Mouse (Mus musculus) hindbrain, embryonic 16.5 days (tissue): ENCODE data around the gene Ankrd31. TPM values are rescaled to one million over a fixed set of nuclear protein-coding genes. Genes with fewer than 3 reads are reported as not detected.
"Not testable (repeated sequence)": the region's sequence is repeated elsewhere in the genome, so short reads cannot be mapped to it uniquely, and the experiment has no call there.

Experiments used
- ATAC-seq: fragments of 200-750 bp; cut with Nextera tagmentation; 2 replicates; pipeline ENCODE4 v1.8.0; 2017; ENCODE audit warnings: moderate TSS enrichment, moderate library complexity
- H3K27ac ChIP-seq: fragments of 300-500 bp; sonication (generic); 2 replicates; pipeline ENCODE4 v1.5.1; 2014; ENCODE audit warnings: low read depth, mild to moderate bottlenecking, control low read depth, low read length, moderate library complexity
- H3K27me3 ChIP-seq: fragments of 300-500 bp; sonication (generic); replicated peaks from 2 replicates; pipeline ENCODE4 v1.6.1; 2014; ENCODE audit warnings: low read length; ENCODE audit not compliant: control insufficient read depth, insufficient read depth
- H3K36me3 ChIP-seq: fragments of 300-500 bp; sonication (generic); 2 replicates; pipeline ENCODE4 v1.6.1; 2014; ENCODE audit warnings: mild to moderate bottlenecking, low read length, moderate library complexity, mixed read lengths; ENCODE audit not compliant: control insufficient read depth, insufficient read depth
- H3K4me1 ChIP-seq: fragments of 300-500 bp; sonication (generic); 2 replicates; pipeline ENCODE4 v1.6.1; 2014; ENCODE audit warnings: low read depth, low read length; ENCODE audit not compliant: control insufficient read depth, insufficient read depth
- H3K4me2 ChIP-seq: fragments of 300-500 bp; sonication (generic); 2 replicates; pipeline ENCODE4 v1.6.1; 2014; ENCODE audit warnings: mild to moderate bottlenecking, low read length, control low read depth, moderate library complexity
- H3K4me3 ChIP-seq: fragments of 300-500 bp; sonication (generic); 2 replicates; pipeline ENCODE4 v1.5.1; 2014; ENCODE audit warnings: mild to moderate bottlenecking, low read length, control low read depth, moderate library complexity
- H3K9ac ChIP-seq: fragments of 300-500 bp; sonication (generic); 2 replicates; pipeline ENCODE4 v1.6.1; 2014; ENCODE audit warnings: low read depth, mild to moderate bottlenecking, control low read depth, low read length, moderate library complexity
- H3K9me3 ChIP-seq: fragments of 300-500 bp; sonication (generic); 2 replicates; pipeline ENCODE4 v1.6.1; 2014; ENCODE audit warnings: mild to moderate bottlenecking, low read length, moderate library complexity; ENCODE audit not compliant: control insufficient read depth
- WGBS: fragments of 180-500 bp; shearing (Covaris S2); extraction: QIAGEN DNeasy Blood & Tissue Kit; methylation state at CpG from one replicate; pipeline ENCODE4 v1.1.7; 2014; 5-methylcytosine and 5-hydroxymethylcytosine counted together
- polyA plus RNA-seq: library from polyadenylated mRNA; unstranded; fragments of >200 nt; fragmentation: Nextera tagmentation; extraction: Ambion mirVana; gene quantifications from 2 replicates; pipeline ENCODE4 v1.2.1, GENCODE M21; 2015

Gene Ankrd31
- polyA plus RNA-seq, 1 experiment from 2014 or later, result 0.03 TPM

DNA sequence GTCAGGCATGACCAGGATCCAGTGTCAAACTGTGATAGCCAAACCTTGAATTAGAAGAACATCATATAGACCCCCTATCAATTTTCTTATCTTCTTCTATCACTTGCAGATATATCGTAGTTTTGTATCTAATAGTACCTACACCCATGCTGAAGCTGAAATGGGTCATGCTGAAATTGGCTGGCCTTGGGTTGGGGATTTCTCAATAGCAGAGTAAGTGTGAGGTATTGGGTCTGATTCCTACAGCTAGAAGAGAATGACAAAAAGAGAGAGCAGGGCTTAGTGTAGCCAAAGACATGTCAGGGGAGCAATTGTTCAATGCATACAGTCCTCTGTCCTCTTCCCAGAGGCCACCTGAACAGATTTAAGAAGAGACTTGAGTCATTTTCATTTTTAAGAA lies 18.0 kb upstream of the Ankrd31 start:
- Histone ChIP-seq H3K4me1 (no peaks in the 10 kb centered on the region), H3K27ac (no peak overlapping the region), H3K36me3 (no peaks in the 10 kb centered on the region), H3K9ac (no peak overlapping the region), H3K4me2 (no peak overlapping the region), H3K4me3 (no peak overlapping the region), H3K9me3 (no peaks in the 10 kb centered on the region), H3K27me3 (no peaks in the 10 kb centered on the region)
- 91% methylated on average over 1 of the region's 1 CpGs for WGBS
- ATAC-seq, result no peak

DNA sequence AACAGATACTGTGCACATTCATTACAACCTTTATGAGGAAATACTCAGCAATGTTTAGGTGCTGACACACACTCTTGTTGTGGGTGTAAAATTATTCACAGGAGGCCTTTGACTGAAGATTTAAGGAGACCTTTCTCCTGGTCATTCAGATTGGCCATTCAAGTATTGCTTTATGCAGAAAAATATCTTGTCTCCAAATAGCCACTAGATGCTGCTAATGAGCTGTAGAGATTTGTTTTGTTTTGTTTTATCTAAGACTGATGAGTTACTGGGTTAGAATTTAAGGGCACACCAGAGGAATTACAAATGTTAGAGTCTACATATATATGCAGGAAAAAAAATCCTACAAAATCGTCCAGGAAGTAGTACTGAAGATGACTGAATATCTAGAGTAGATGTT lies 12.9 kb upstream of the Ankrd31 start:
- Histone ChIP-seq H3K9ac (no peak overlapping the region), H3K36me3 (no peaks in the 10 kb centered on the region), H3K4me2 (no peak overlapping the region), H3K4me3 (no peak overlapping the region), H3K4me1 (no peaks in the 10 kb centered on the region), H3K27ac (no peak overlapping the region), H3K27me3 (no peaks in the 10 kb centered on the region), H3K9me3 (no peaks in the 10 kb centered on the region)
- no peak for ATAC-seq
- WGBS, result 42% methylated on average over 1 of the region's 1 CpGs

DNA sequence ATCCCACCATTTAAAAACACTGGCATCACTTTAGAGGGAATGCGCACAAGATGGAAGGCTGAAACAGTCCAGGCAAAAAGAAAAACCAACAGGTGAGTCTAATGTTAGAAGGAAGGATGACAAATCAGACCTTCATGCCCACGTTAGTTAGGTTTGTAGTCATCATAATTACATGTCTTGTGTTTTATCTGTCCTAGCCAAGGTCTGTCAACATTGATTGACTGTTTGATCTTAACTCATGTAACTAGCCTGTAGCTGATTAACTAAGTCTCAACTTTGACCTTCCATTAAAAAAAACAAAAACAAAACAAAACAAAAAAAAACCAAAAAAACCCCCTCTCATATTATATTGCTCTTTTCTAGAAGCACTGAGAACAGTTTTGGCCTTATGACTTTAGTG lies 7.9 kb upstream of the Ankrd31 start:
- Histone ChIP-seq H3K4me3 (no peak overlapping the region), H3K9me3 (no peaks in the 10 kb centered on the region), H3K27ac (no peak overlapping the region), H3K4me1 (no peaks in the 10 kb centered on the region), H3K9ac (no peak overlapping the region), H3K27me3 (no peaks in the 10 kb centered on the region), H3K4me2 (no peak overlapping the region), H3K36me3 (no peaks in the 10 kb centered on the region)
- no peak for ATAC-seq
- WGBS, result 85% methylated on average over 2 of the region's 2 CpGs

DNA sequence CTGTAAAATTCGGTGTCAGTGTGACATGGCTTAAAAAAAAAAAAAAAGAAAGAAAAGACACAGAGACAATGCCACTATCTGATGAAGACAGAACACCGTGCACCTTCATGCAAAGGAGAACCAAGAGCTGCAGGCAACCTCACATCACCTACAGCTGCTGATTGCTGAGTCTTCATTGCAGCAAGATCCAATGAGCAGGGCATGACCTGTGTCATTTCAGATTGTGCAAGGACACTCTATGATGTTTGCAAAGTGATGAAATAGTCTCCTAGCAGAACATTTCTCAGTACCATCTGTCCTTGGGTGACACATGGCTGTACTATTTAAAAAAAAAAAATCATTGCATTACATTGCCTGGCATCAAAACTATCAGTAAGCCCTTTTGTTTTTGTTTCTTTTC lies 5.2 kb upstream of the Ankrd31 start:
- Histone ChIP-seq H3K4me2 (no peak overlapping the region), H3K36me3 (no peaks in the 10 kb centered on the region), H3K4me1 (no peaks in the 10 kb centered on the region), H3K27ac (no peak overlapping the region), H3K27me3 (no peaks in the 10 kb centered on the region), H3K4me3 (no peak overlapping the region), H3K9ac (no peak overlapping the region), H3K9me3 (no peaks in the 10 kb centered on the region)
- WGBS, result 80% methylated on average over 2 of the region's 2 CpGs
- ATAC-seq, result no peak

DNA sequence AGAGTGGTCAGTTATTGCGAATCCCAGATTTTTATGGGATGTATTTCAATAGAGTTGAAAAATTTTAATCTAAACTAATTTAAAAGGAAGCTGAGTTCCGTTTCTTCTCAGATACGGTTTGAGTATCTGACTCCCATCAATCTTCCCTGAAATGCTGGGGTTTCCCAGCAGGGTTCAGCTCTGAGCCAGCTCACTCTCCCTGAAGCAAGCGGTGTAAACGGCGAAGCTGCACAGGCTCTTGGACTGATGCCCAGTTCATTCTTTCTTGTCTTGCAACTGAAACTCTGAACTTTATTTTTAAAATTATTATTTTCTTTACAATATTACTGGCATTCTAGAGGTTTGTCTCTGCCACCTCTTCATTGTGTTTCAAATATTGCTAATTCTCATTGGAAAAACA lies 2.0 kb upstream of the Ankrd31 start:
- Histone ChIP-seq H3K36me3 (no peaks in the 10 kb centered on the region), H3K4me1 (no peaks in the 10 kb centered on the region), H3K27me3 (no peaks in the 10 kb centered on the region), H3K9ac (no peak overlapping the region), H3K27ac (no peak overlapping the region), H3K4me3 (no peak overlapping the region), H3K4me2 (no peak overlapping the region), H3K9me3 (peaks cover 5% of the 10 kb centered on the region; the same call in 1 of the 2 replicates)
- 26% methylated on average over 6 of the region's 6 CpGs for WGBS
- no peak for ATAC-seq

DNA sequence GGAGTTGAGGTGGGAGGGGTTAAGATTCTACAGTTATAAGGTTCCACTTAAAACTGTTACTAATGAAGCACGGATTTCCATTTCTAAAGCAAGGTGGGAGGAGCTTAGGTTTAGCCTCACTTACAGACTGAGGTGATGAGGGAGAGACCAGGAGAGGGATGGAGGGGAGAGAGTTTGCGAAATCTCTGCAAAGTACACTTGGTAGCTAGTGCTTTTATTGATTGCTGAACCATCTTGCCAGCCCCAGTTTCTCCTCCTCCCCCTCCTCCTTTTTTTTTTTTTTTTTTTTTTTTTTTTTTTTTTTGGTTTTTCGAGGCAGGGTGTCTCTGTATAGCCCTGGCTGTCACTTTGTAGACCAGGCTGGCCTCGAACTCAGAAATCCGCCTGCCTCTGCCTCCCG lies 1.8 kb downstream of the Ankrd31 start:
- Histone ChIP-seq H3K4me2 (no peak overlapping the region), H3K36me3 (no peaks in the 10 kb centered on the region), H3K9ac (no peak overlapping the region), H3K27ac (no peak overlapping the region), H3K27me3 (no peaks in the 10 kb centered on the region), H3K4me1 (no peaks in the 10 kb centered on the region), H3K4me3 (no peak overlapping the region), H3K9me3 (peaks cover 5% of the 10 kb centered on the region; the same call in 1 of the 2 replicates)
- 84% methylated on average over 6 of the region's 6 CpGs for WGBS
- ATAC-seq, result no peak

DNA sequence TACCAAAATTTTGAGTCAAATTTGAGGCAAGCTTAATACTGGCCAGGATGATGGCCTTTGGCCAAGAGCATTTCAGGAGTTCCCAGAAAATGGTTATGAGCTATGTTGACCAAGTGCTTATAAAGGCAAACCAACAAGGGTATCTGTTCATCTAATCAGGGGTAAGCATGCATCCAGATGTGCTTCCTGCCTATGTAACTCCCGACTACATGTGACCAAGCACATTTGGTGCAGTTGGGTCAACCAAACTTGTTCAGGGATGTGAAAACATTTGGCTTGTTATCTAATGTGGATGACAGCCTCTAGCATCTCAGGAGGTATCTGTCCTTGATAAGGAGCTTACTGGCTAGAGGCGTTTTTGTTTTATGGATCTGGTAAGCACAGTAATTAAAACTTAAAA lies 12.8 kb downstream of the Ankrd31 start:
- Histone ChIP-seq H3K4me2 (no peak overlapping the region), H3K27me3 (no peaks in the 10 kb centered on the region), H3K36me3 (no peaks in the 10 kb centered on the region), H3K27ac (no peak overlapping the region), H3K4me1 (no peaks in the 10 kb centered on the region), H3K9ac (no peak overlapping the region), H3K4me3 (no peak overlapping the region), H3K9me3 (no peaks in the 10 kb centered on the region)
- no peak for ATAC-seq
- 87% methylated on average over 2 of the region's 2 CpGs for WGBS

DNA sequence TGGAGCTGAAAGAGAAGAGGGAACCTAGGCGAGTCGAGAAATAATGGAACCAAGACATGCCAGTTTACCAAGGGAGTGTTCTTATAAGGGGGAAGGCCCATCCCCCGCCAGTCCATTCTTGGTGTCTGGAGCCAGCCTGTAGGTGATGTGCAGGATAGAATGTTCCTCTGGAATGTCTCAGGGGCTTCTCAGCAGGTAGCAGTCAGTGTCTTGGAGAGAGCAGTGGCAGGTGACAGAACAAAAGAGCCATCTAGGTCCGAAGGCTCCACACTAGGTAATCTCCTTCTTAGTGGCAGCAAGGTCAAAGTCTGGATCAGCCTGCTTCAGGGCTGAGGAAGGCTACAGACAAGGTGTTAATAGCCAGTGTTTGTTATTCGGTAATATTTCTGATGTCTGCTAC lies 38.0 kb downstream of the Ankrd31 start:
- 89% methylated on average over 5 of the region's 5 CpGs for WGBS
- not testable (repeated sequence) for H3K27me3 ChIP-seq, ATAC-seq, H3K4me2 ChIP-seq, H3K9me3 ChIP-seq, H3K4me3 ChIP-seq, H3K27ac ChIP-seq, H3K4me1 ChIP-seq, H3K9ac ChIP-seq, H3K36me3 ChIP-seq

DNA sequence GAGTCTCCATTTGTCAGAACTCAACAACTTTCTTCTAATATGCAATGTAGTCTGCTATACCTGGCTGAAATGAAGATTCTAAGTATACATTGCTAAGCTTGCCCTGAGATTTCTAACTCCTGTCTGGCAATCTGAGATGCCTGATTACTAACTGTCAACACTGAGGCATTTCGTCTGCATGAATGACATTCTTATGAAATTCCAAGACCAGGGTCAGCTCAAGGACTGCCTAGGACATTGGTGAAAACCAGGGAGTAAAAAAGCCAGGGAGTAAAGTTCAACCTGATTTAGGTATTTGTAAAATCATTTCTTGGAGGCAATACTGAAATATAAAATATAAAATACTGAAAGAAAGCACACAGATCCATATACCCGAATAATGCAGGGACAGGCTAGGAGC lies 45.4 kb downstream of the Ankrd31 start:
- no peak for ATAC-seq
- H3K27me3 ChIP-seq, result no peaks in the 10 kb centered on the region
- H3K36me3 ChIP-seq, result no peaks in the 10 kb centered on the region
- 94% methylated on average over 2 of the region's 2 CpGs for WGBS
- no peak overlapping the region for H3K27ac ChIP-seq
- no peak overlapping the region for H3K9ac ChIP-seq
- H3K9me3 ChIP-seq, result no peaks in the 10 kb centered on the region
- H3K4me2 ChIP-seq, result no peak overlapping the region
- no peaks in the 10 kb centered on the region for H3K4me1 ChIP-seq
- no peak overlapping the region for H3K4me3 ChIP-seq

DNA sequence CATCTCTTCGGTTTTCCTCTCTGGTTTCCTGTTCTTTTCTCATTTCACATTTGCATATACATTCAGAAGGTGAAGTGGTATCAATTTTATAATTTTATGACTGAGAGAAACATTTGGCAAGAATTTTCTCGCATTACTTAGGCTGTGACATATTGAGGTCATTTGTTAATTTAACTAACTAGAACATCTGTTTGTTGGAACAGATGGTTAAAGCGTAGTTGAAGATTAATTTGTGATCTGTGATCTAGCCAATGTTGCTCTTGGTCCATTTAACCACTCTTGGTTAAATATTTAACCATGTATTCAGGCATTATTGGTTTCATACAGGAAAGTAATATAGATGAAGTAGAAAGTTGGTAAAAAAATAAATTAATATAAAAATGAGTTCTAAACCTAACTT lies 47.2 kb downstream of the Ankrd31 start:
- no peak overlapping the region for H3K4me2 ChIP-seq
- H3K27ac ChIP-seq, result no peak overlapping the region
- H3K36me3 ChIP-seq, result no peaks in the 10 kb centered on the region
- 74% methylated on average over 3 of the region's 3 CpGs for WGBS
- H3K4me3 ChIP-seq, result no peak overlapping the region
- H3K27me3 ChIP-seq, result no peaks in the 10 kb centered on the region
- H3K9ac ChIP-seq, result no peak overlapping the region
- no peaks in the 10 kb centered on the region for H3K4me1 ChIP-seq
- no peaks in the 10 kb centered on the region for H3K9me3 ChIP-seq
- ATAC-seq, result no peak
